Mouse (Mus musculus) stomach, embryonic 16.5 days (tissue): ENCODE results near the gene Nkx2-3. TPM values are rescaled to one million over a fixed set of nuclear protein-coding genes. Genes with fewer than 3 reads are reported as not detected.
A peak's percentile ranks its signal among the peaks of the same experiment; 100 is the strongest.

Experiments
- ATAC-seq: fragments of 200-750 bp; cut with Nextera tagmentation; 2 replicates; pipeline ENCODE4 v1.8.0; 2017; ENCODE audit warnings: moderate number of reproducible peaks, moderate TSS enrichment; ENCODE audit not compliant: insufficient read depth, low FRiP score
- H3K27ac ChIP-seq: fragments of 300-500 bp; sonication (generic); 2 replicates; pipeline ENCODE4 v1.5.1; 2014; ENCODE audit warnings: low read length
- H3K27me3 ChIP-seq: fragments of 300-500 bp; sonication (generic); 2 replicates; pipeline ENCODE4 v1.6.1; 2014; ENCODE audit warnings: low read length, control low read depth, mixed read lengths; ENCODE audit not compliant: control insufficient read depth, insufficient read depth
- H3K36me3 ChIP-seq: fragments of 300-500 bp; sonication (generic); 2 replicates; pipeline ENCODE4 v1.6.1; 2014; ENCODE audit warnings: low read length; ENCODE audit not compliant: control insufficient read depth, insufficient read depth
- H3K4me1 ChIP-seq: fragments of 300-500 bp; sonication (generic); 2 replicates; pipeline ENCODE4 v1.6.1; 2014; ENCODE audit warnings: low read length, control low read depth, mixed read lengths; ENCODE audit not compliant: control insufficient read depth, insufficient read depth
- H3K4me2 ChIP-seq: fragments of 300-500 bp; sonication (generic); 2 replicates; pipeline ENCODE4 v1.6.1; 2014; ENCODE audit warnings: low read depth, low read length, mixed read lengths
- H3K4me3 ChIP-seq: fragments of 300-500 bp; sonication (generic); replicated peaks from 2 replicates; pipeline ENCODE4 v1.5.1; 2014; ENCODE audit warnings: mild to moderate bottlenecking, low read length
- H3K9ac ChIP-seq: fragments of 300-500 bp; sonication (generic); 2 replicates; pipeline ENCODE4 v1.6.1; 2014; ENCODE audit warnings: low read length
- H3K9me3 ChIP-seq: fragments of 300-500 bp; sonication (generic); replicated peaks from 2 replicates; pipeline ENCODE4 v1.6.1; 2016; ENCODE audit warnings: low read length, control low read depth; ENCODE audit not compliant: control insufficient read depth
- WGBS: fragments of 180-500 bp; shearing (Covaris S2); extraction: QIAGEN DNeasy Blood & Tissue Kit; methylation state at CpG from one replicate; pipeline ENCODE4 v1.1.7; 2014; 5-methylcytosine and 5-hydroxymethylcytosine counted together
- polyA plus RNA-seq: library from polyadenylated mRNA; unstranded; fragments of >200 nt; fragmentation: Nextera tagmentation; extraction: Ambion mirVana; gene quantifications from 2 replicates; pipeline ENCODE4 v1.2.1, GENCODE M21; 2015

Gene Nkx2-3
- polyA plus RNA-seq, 1 experiment from 2014 or later, result 11.1 TPM

DNA sequence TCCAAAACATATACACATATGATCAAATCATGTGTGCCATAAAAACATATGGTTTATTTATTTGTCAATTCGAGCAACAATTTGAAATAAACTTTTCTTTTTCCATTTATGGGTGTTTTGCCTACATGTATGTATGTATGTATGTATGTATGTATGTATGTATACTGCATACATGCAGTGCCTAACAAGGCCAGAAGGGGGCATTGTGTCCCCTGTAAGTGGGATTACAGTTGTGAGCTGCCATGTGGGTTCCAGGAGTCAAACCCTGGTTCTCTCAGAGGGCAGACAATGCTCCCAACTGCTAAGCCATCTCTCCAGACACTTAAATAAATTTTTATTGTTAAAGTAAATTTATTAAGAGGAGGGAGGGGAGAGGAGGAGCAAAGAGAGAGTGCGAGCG lies 15.2 kb downstream of the Nkx2-3 start:
- H3K36me3 ChIP-seq, result no peaks in the 10 kb centered on the region
- no peaks in the 10 kb centered on the region for H3K4me1 ChIP-seq
- peaks cover 24% of the 10 kb centered on the region for H3K27me3 ChIP-seq
- ATAC-seq, result no peak
- H3K4me3 ChIP-seq, result no peak overlapping the region
- no peak overlapping the region for H3K27ac ChIP-seq
- no peak overlapping the region for H3K9ac ChIP-seq
- 95% methylated on average over 3 of the region's 3 CpGs for WGBS
- no peaks in the 10 kb centered on the region for H3K9me3 ChIP-seq
- H3K4me2 ChIP-seq, result no peak overlapping the region

DNA sequence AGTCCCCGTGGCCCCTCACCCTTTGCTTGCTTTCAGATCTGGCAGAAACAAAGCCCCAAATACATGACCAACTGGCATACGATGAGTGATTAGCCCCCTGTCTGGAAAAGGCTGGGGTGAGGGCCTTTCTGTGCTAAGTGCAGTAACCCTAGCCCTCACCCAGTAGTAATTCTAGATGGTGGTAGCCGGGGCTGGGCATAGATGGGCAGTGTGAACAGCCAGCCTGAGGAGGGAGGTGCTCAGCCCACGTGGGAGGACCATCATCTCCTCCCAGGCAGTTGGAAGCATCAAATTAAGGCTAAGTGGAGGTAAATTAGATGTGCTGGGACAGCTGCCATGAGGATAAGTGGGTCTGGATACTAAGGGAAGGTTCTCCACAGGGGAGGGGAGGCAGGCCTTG lies 17.0 kb downstream of the Nkx2-3 start:
- Histone ChIP-seq H3K4me1 (no peaks in the 10 kb centered on the region), H3K4me3 (no peak overlapping the region), H3K36me3 (no peaks in the 10 kb centered on the region), H3K27ac (no peak overlapping the region), H3K27me3 (peaks cover 8% of the 10 kb centered on the region), H3K4me2 (no peak overlapping the region), H3K9ac (no peak overlapping the region), H3K9me3 (no peaks in the 10 kb centered on the region)
- 31% methylated on average over 4 of the region's 4 CpGs for WGBS
- ATAC-seq, result peak; percentile 34; the same call in 1 of the 2 replicates

DNA sequence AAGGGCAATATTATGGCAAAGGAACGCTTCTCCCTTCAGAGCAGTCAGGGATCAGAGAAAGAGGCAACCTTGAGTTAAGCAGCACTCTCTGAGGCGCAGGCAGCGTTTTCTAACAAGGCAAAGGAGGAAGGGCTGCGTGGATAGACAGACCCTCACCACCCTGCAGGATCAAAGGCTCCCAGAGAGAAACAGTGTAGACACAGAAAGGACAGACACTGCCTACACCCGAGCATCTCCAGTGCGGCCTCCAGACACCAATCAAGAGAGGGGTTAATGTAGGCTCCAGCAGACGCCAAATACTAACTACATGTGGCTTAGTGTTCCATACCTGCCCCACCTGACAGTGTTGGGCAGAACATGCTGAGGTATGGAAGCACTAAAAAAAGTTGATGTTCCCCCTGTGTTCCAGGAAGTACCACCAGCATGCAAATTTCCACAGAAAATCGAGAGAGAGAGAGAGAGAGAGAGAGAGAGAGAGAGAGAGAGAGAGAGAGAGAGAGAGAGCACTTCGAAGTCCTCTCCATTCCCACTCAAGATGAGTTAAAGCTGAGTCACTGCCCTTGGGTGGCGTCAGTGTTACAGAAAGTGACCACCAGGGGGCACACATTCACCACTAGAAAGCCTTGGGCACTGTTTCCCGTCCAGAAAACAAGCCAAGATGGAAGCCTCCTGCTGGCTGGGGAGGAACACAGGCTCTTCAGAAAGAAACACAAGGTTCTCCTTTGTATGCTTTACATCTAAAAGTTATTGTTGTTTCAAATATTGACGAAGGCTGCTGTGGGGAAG lies 18.5 kb downstream of the Nkx2-3 start:
- H3K36me3 ChIP-seq, result no peaks in the 10 kb centered on the region
- H3K4me2 ChIP-seq, result no peak overlapping the region
- WGBS, result 25% methylated on average over 12 of the region's 12 CpGs
- no peaks in the 10 kb centered on the region for H3K4me1 ChIP-seq
- no peaks in the 10 kb centered on the region; the same call in none of the 2 replicates for H3K27me3 ChIP-seq
- H3K4me3 ChIP-seq, result no peak overlapping the region
- no peak overlapping the region for H3K27ac ChIP-seq
- no peaks in the 10 kb centered on the region for H3K9me3 ChIP-seq
- H3K9ac ChIP-seq, result no peak overlapping the region
- peak; percentile 82 for ATAC-seq

DNA sequence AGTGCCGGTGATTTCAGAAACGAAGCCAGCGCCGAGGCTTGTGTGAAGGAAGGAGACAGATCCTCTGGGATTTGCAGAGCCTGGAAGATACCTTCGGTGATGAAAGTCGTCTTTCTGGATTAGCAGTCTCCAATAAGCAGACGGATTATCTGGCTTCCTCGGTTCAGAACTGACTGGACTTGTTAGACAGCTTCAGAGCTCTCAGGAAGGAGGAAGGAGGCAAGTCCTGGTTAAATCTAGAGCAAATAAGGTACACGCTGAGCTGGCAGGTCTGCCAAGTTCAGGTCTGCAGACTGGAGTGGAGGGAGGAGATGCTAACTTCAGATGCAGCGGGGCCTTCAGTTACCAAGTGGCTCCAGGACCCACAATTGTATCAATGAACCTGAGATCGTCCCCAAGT lies 29.7 kb downstream of the Nkx2-3 start:
- no peaks in the 10 kb centered on the region for H3K27me3 ChIP-seq
- no peak overlapping the region for H3K4me3 ChIP-seq
- ATAC-seq, result peak; percentile 48; the same call in 1 of the 2 replicates
- H3K36me3 ChIP-seq, result no peaks in the 10 kb centered on the region
- peak overlapping the region; percentile 39; the same call in 1 of the 2 replicates for H3K27ac ChIP-seq
- WGBS, result 55% methylated on average over 11 of the region's 11 CpGs
- peaks cover 8% of the 10 kb centered on the region for H3K4me1 ChIP-seq
- H3K4me2 ChIP-seq, result no peak overlapping the region
- no peak overlapping the region for H3K9ac ChIP-seq
- no peaks in the 10 kb centered on the region for H3K9me3 ChIP-seq

DNA sequence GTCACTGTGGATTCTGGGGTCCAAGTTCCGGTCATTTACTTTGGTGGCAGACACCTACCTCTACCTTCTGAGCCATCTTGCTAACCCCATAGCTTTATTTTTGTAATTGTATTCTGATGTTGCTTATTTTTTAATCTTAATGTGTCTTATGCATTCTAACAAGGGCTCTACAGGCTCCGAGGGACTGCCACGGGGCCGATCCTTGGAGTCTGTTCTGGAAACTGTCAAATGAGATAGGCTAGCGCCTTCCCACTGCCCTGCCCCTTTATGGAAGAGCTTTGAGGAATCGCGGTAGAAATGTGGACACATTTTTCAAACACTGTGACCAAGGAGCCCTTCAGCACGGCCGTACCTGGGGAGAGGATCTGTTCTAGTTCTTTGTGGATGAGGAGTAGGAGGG lies 30.7 kb downstream of the Nkx2-3 start:
- Histone ChIP-seq H3K27ac (no peak overlapping the region; the same call in 1 of the 2 replicates), H3K4me1 (peaks cover 11% of the 10 kb centered on the region), H3K27me3 (no peaks in the 10 kb centered on the region), H3K4me3 (no peak overlapping the region), H3K9me3 (no peaks in the 10 kb centered on the region), H3K36me3 (no peaks in the 10 kb centered on the region), H3K4me2 (no peak overlapping the region), H3K9ac (no peak overlapping the region)
- no peak for ATAC-seq
- WGBS, result 74% methylated on average over 9 of the region's 9 CpGs

DNA sequence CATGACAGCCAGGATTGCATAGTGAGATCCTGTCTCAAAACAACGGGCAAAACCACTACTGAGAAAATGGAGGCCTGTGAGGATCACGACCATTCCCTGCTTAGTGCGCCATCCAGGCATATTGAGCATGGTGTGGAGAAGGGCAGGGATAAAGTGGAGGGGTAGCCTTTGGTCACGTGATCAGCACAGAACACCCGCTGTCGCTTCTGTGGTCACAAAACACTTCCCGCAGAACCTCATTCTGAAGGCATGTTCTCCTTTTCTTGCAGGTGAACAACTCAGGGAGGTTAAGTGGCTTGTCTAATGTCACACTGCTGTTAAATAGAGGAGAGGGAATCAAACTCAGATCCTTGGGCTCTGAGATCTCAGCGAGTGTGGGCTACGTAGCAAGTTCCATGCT lies 33.4 kb downstream of the Nkx2-3 start:
- H3K4me3 ChIP-seq, result no peak overlapping the region
- H3K27ac ChIP-seq, result no peak overlapping the region
- no peak for ATAC-seq
- H3K9me3 ChIP-seq, result no peaks in the 10 kb centered on the region
- no peaks in the 10 kb centered on the region for H3K27me3 ChIP-seq
- H3K4me2 ChIP-seq, result no peak overlapping the region
- no peak overlapping the region for H3K9ac ChIP-seq
- no peaks in the 10 kb centered on the region for H3K36me3 ChIP-seq
- 90% methylated on average over 9 of the region's 9 CpGs for WGBS
- H3K4me1 ChIP-seq, result peaks cover 11% of the 10 kb centered on the region

DNA sequence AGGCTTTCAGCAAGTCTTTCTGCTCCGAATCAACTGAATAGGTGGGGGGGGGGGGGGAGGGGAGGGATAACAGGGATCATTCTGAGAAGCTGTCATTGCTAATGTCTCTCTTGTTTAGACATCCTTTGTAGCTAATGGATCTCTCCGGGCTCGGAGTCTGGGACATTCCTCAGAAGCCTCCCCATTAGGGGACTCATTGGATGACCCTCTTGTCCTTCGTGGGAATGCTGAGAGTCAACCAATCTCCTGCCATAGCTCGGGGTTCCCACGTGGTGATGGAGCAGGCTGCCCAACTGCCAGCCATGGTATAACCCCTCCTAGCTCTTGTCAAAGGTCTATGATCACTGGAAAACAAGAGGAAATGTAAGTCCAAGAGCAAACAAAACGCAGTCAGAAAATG lies 34.7 kb downstream of the Nkx2-3 start:
- H3K36me3 ChIP-seq, result no peaks in the 10 kb centered on the region
- H3K4me3 ChIP-seq, result no peak overlapping the region
- H3K9ac ChIP-seq, result no peak overlapping the region
- H3K4me1 ChIP-seq, result peaks cover 14% of the 10 kb centered on the region
- no peak for ATAC-seq
- no peaks in the 10 kb centered on the region for H3K9me3 ChIP-seq
- H3K4me2 ChIP-seq, result no peak overlapping the region
- 34% methylated on average over 7 of the region's 7 CpGs for WGBS
- no peaks in the 10 kb centered on the region for H3K27me3 ChIP-seq
- H3K27ac ChIP-seq, result no peak overlapping the region

DNA sequence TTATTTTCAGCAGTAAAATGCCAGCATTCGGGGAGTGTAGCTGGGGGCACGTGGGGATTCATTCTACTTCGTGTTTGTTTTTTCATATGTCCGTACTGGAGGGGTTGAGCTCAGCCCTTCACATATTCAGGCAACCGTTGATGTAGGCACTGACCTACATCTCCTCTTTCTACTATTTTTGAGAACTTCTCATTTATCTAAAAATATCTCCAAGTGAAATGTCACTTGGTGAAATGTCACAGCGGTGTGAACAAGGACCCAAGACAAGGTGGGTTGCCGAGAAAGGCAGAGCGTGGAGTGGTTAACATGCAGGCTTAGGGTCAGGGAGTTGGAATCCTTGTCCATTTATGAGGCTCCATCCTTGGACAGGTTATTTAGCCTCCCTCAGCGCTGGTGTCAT lies 35.1 kb downstream of the Nkx2-3 start:
- Histone ChIP-seq H3K4me1 (peaks cover 16% of the 10 kb centered on the region), H3K9ac (no peak overlapping the region), H3K36me3 (no peaks in the 10 kb centered on the region), H3K4me3 (no peak overlapping the region), H3K9me3 (no peaks in the 10 kb centered on the region), H3K27ac (no peak overlapping the region), H3K27me3 (no peaks in the 10 kb centered on the region), H3K4me2 (no peak overlapping the region)
- 63% methylated on average over 9 of the region's 9 CpGs for WGBS
- no peak for ATAC-seq

DNA sequence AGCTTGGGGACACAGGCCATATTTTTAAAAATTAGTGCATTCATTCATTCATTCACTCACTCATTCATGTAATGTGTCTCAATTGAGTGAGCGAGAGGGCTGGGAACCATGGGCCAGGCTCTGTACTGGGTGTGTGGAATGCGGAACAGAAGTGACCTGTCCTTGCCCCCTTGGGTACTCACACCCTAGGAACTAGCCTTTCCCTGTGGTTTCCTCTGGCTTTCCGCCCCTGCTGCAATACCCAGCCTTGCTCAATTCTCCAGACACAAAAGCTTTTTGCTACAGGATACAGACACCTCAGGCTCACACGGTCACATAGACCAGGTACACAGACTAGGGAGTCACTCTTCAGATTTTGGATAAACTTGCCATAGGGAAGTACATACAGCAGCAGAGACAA lies 36.2 kb downstream of the Nkx2-3 start:
- Histone ChIP-seq H3K9me3 (no peaks in the 10 kb centered on the region), H3K4me1 (peaks cover 23% of the 10 kb centered on the region), H3K4me2 (no peak overlapping the region), H3K27ac (no peak overlapping the region), H3K36me3 (no peaks in the 10 kb centered on the region), H3K27me3 (0 out of 2 replicates have a peak, but pooled peaks cover 6% of the 10 kb centered on the region), H3K9ac (no peak overlapping the region), H3K4me3 (no peak overlapping the region)
- 77% methylated on average over 4 of the region's 4 CpGs for WGBS
- ATAC-seq, result no peak
